Mouse (Mus musculus) embryonic fibroblast, embryonic 13.5 days (primary cell): ENCODE measurements around the gene Inpp5f. TPM values are rescaled to one million over a fixed set of nuclear protein-coding genes. Genes with fewer than 3 reads are reported as not detected.
"Not testable (repeated sequence)": the region's sequence is repeated elsewhere in the genome, so short reads cannot be mapped to it uniquely, and the experiment has no call there.

Experiments
- H3K27ac ChIP-seq: 2 replicates; pipeline ENCODE4 v1.5.1; 2012; ENCODE audit warnings: low read length, control low read depth, inconsistent platforms; ENCODE audit not compliant: insufficient read depth
- H3K4me1 ChIP-seq: 2 replicates; pipeline ENCODE4 v1.6.1; 2011; ENCODE audit warnings: low read length; ENCODE audit not compliant: control insufficient read depth, insufficient read depth
- H3K4me3 ChIP-seq: 2 replicates; pipeline ENCODE4 v1.5.1; 2011; ENCODE audit warnings: mild to moderate bottlenecking, control low read depth, low read length; ENCODE audit not compliant: insufficient read depth
- CTCF ChIP-seq: IDR thresholded peaks from 2 replicates; pipeline ENCODE4 v1.5.1; 2011; ENCODE audit warnings: mild to moderate bottlenecking, control low read depth, low read length, moderate library complexity, borderline replicate concordance; ENCODE audit not compliant: insufficient read depth
- POLR2A ChIP-seq: IDR thresholded peaks from 2 replicates; pipeline ENCODE4 v1.6.1; 2011; ENCODE audit warnings: low read depth, mild to moderate bottlenecking, control low read depth, low read length, moderate library complexity
- polyA plus RNA-seq: library from polyadenylated mRNA; stranded (reverse); fragments of >200 nt; gene quantifications from 2 replicates; pipeline ENCODE4 v1.2.4, GENCODE M21; 2011; ENCODE audit warnings: low read depth; ENCODE audit not compliant: missing spikeins, insufficient read length

The Inpp5f gene
- polyA plus RNA-seq, 1 experiment: 24.4 TPM

DNA sequence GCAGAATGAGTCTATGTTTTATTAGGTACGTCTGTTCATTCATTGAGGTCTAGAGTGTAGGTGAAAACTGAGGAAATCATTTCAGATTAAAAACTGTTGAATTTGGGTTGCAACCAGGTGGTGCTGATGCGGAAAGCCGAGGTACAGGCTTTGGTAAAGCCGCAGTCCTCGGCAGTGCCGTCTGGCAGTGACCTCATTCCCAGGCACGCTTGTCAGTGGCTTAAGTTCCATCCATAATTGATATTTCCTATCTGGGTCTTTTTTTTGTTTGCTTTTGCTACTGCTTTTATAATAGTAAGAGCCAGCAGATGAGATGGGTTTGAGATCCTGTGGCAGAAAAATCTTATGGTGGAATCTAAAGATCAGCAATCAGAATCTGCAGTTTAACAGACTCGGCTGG is 78.2 kb downstream of the Inpp5f start:
- TF ChIP-seq CTCF (no peak), POLR2A (no peak)

DNA sequence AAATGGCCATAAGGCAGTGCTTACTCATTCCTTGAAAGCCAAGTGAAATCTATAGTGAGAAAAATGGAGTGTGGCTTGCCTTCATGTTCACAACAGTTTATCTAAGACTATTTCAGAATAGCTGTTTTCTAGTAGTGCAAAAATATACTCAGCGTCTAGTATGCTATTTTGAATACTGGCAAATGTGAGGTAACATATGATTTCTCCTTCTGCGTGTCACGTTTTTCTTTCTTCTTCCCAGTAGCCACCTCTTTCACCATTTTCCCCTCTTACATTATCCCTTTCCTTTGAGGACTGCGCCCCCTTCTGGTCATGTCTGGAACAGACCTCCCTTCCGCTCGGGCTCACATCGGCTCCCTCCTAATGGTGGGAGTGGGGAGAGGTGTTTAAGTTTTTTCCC is 78.9 kb downstream of the Inpp5f start:
- Histone ChIP-seq H3K4me1 (no peaks in the 10 kb centered on the region), H3K4me3 (no peak overlapping the region)
- no peak for TF ChIP-seq POLR2A
- peak; percentile 56; the same call in 1 of the 2 replicates for TF ChIP-seq CTCF

More for the DNA sequence above, 78.2 kb downstream of the Inpp5f start:
- Histone ChIP-seq H3K4me1 (no peaks in the 10 kb centered on the region), H3K4me3 (no peak overlapping the region), H3K27ac (no peak overlapping the region)

GRCm38 (mm10) chr7:128690796-128691195 is 79.7 kb downstream of the Inpp5f start:
- H3K4me3 ChIP-seq: no peak overlapping the region
- H3K27ac ChIP-seq: no peak overlapping the region
- H3K4me1 ChIP-seq: no peaks in the 10 kb centered on the region
- no peak for TF ChIP-seq CTCF
- TF ChIP-seq POLR2A: no peak

More for the DNA sequence above, 78.9 kb downstream of the Inpp5f start:
- no peak overlapping the region for H3K27ac ChIP-seq

GRCm38 (mm10) chr7:128692163-128692562 is 81.0 kb downstream of the Inpp5f start:
- H3K4me1 ChIP-seq: no peaks in the 10 kb centered on the region
- H3K4me3 ChIP-seq: no peak overlapping the region
- TF ChIP-seq CTCF (no peak), POLR2A (no peak)
- H3K27ac ChIP-seq: no peak overlapping the region

DNA sequence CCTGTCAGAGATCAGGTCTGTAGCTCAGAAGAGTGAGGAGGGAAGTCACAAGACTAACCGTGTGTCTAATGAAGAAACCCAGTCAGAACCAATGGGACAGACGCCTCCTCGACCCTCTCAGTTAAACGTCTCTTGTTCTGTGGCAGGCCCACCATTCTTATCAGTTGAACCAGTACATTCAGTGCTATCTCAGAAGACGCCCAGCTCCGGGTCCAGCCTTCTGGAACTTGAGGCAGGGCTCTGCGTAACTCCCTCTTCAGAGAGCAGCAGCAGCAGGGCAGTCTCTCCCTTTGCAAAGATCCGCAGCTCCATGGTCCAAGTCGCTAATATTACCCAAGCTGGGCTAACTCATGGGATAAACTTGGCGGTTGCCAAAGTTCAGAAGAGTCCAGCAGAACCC is 83.7 kb downstream of the Inpp5f start:
- no peak overlapping the region for H3K4me3 ChIP-seq
- H3K4me1 ChIP-seq: no peaks in the 10 kb centered on the region
- no peak overlapping the region for H3K27ac ChIP-seq
- TF ChIP-seq CTCF (no peak), POLR2A (no peak)

- not testable (repeated sequence) for H3K27ac ChIP-seq, H3K4me1 ChIP-seq, H3K4me3 ChIP-seq
These were observed 88.8 kb downstream of the Inpp5f start for GRCm38 (mm10) chr7:128699959-128700358.

GRCm38 (mm10) chr7:128705735-128706134 is 94.6 kb downstream of the Inpp5f start:
- Histone ChIP-seq H3K4me1 (0 out of 2 replicates have a peak, but pooled peaks cover 2% of the 10 kb centered on the region), H3K27ac (no peak overlapping the region), H3K4me3 (no peak overlapping the region)
- TF ChIP-seq CTCF: peak; percentile 92
- TF ChIP-seq POLR2A: no peak

DNA sequence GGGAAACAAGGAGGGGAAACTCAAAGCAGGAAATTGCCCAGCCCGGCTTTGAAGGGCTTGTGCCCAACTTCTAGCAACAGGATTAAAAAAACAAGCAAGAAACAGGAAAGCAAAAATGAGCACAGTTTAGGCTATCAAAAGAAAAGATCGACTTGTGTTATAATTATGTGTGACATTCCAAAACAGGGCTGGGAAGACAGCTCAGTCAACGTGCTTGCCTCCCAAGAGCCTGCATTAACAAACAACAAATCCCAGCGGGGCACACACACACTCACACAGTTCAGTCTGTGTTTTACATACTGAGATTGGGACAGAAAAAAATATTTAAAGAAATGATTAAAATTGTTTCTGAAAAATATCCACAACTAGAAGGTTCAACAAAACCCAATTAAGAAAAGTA is 106.9 kb downstream of the Inpp5f start:
- H3K4me1 ChIP-seq: no peaks in the 10 kb centered on the region
- H3K27ac ChIP-seq: no peak overlapping the region
- H3K4me3 ChIP-seq: no peak overlapping the region
- TF ChIP-seq CTCF (no peak), POLR2A (no peak)

- peaks cover 7% of the 10 kb centered on the region; the same call in 1 of the 2 replicates for H3K4me1 ChIP-seq
- no peak overlapping the region for H3K27ac ChIP-seq
- TF ChIP-seq CTCF: no peak
- TF ChIP-seq POLR2A: no peak
- H3K4me3 ChIP-seq: no peak overlapping the region
These were observed 113.6 kb downstream of the Inpp5f start for GRCm38 (mm10) chr7:128724761-128725160.

DNA sequence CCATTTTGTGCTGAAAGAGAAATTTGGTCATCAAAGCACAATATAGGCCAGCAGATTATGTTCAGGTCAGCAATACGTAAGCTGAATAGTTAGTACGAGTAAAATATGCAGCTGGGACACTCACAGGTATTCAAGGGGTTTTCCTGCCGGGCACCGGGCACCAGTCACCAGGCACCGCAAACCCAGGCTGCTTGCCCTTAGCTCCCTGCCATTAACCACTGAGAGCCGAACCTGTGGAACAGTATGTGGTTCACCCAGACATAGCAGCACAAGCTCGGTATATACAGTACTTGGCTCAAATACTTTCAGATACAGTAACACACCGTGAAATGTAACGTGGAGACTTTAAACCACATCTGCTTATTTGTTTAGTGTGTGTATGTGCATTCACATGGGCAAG is 114.1 kb downstream of the Inpp5f start:
- Histone ChIP-seq H3K4me1 (peaks cover 7% of the 10 kb centered on the region; the same call in 1 of the 2 replicates), H3K4me3 (no peak overlapping the region), H3K27ac (no peak overlapping the region)
- TF ChIP-seq POLR2A (no peak), CTCF (no peak)

- Histone ChIP-seq H3K4me3 (no peak overlapping the region), H3K27ac (no peak overlapping the region), H3K4me1 (peaks cover 7% of the 10 kb centered on the region; the same call in 1 of the 2 replicates)
- TF ChIP-seq POLR2A (no peak), CTCF (no peak)
These were observed 115.9 kb downstream of the Inpp5f start for GRCm38 (mm10) chr7:128726999-128727398.
